Mouse (Mus musculus) C2C12 (cell line): Measurements from ENCODE around the gene Wdr77.

ENCODE experiments used
- CEBPB ChIP-seq: IDR thresholded peaks from one replicate; pipeline ENCODE4 v1.6.1; 2011; ENCODE audit warnings: low read depth, mild to moderate bottlenecking, control low read depth, moderate library complexity
- CTCF ChIP-seq: IDR thresholded peaks from one replicate; pipeline ENCODE4 v1.5.1; 2011; ENCODE audit not compliant: control insufficient read depth, insufficient read depth, insufficient read length
- MAX ChIP-seq: IDR thresholded peaks from one replicate; pipeline ENCODE4 v1.6.1; 2011; ENCODE audit warnings: mild to moderate bottlenecking, control low read depth
- MYOD1 ChIP-seq: IDR thresholded peaks from one replicate; pipeline ENCODE4 v1.6.1; 2011; ENCODE audit warnings: low read depth; ENCODE audit not compliant: control insufficient read depth, insufficient read length
- MYOG ChIP-seq: IDR thresholded peaks from one replicate; pipeline ENCODE4 v1.6.1; 2011; ENCODE audit not compliant: control insufficient read depth, insufficient read length; ENCODE audit errors: extremely low read depth
- USF1 ChIP-seq: IDR thresholded peaks from one replicate; pipeline ENCODE4 v1.6.1; 2011; ENCODE audit warnings: low read depth, mild to moderate bottlenecking, control low read depth, moderate library complexity

- no peak for TF ChIP-seq CTCF
- no peak for TF ChIP-seq MAX
- TF ChIP-seq MYOG = no peak
- TF ChIP-seq CEBPB = no peak
- TF ChIP-seq USF1 = no peak
- TF ChIP-seq MYOD1 = no peak
These were observed 25.2 kb upstream of the Wdr77 start for GRCm38 (mm10) chr3:105933926-105934325.
